Mouse (Mus musculus): ENCODE results near the gene Ttll6. TPM values are rescaled to one million over a fixed set of nuclear protein-coding genes. Genes with fewer than 3 reads are reported as not detected.
A peak's percentile ranks its signal among the peaks of the same experiment; 100 is the strongest.
"Not testable (repeated sequence)": the region's sequence is repeated elsewhere in the genome, so short reads cannot be mapped to it uniquely, and the experiment has no call there.

Ttll6 gene
- not detected in 2 replicates for polyA plus RNA-seq (2015; fragmentation: Nextera tagmentation; extraction: Ambion mirVana)

GRCm38 (mm10) chr11:96133239-96133865 lies at the start of gene Ttll6:
TSS of gene Ttll6 (plus strand) at chr11:96133786.
- peaks cover 72% of the 10 kb centered on the region for H3K27me3 ChIP-seq (replicated peaks)

GRCm38 (mm10) chr11:96087981-96088380 lies 45.6 kb upstream of the Ttll6 start:
- Histone ChIP-seq H3K27ac (replicated peaks) (no peak overlapping the region), H3K4me3 (no peak overlapping the region), H3K4me2 (no peak overlapping the region), H3K27me3 (replicated peaks) (peaks cover 6% of the 10 kb centered on the region; the same call in 1 of the 2 replicates), H3K36me3 (no peaks in the 10 kb centered on the region), H3K9ac (no peak overlapping the region), H3K9me3 (no peaks in the 10 kb centered on the region; the same call in 1 of the 2 replicates), H3K4me1 (peaks cover 10% of the 10 kb centered on the region)
- no peak for ATAC-seq (ENCODE audit: extremely low read depth, insufficient number of reproducible peaks, low FRiP score, low TSS enrichment)
- 84% methylated on average over 6 of the region's 6 CpGs for WGBS

More at GRCm38 (mm10) chr11:96133239-96133865, at the start of gene Ttll6:
- ATAC-seq (ENCODE audit: extremely low read depth, insufficient number of reproducible peaks, low FRiP score, low TSS enrichment), result no peak
- Histone ChIP-seq H3K9ac (no peak within 1 kb of the TSS), H3K4me2 (peak within 1 kb of the TSS; percentile 51), H3K27ac (replicated peaks) (no peak within 1 kb of the TSS), H3K4me3 (0 out of 2 replicates have a peak within 1 kb of the TSS, but pooled peaks have one; percentile 10), H3K36me3 (no peaks in the 10 kb centered on the region), H3K4me1 (no peaks in the 10 kb centered on the region), H3K9me3 (no peaks in the 10 kb centered on the region)
- 22% methylated on average over 16 of the region's 16 CpGs for WGBS

GRCm38 (mm10) chr11:96091073-96091472 lies 42.5 kb upstream of the Ttll6 start:
- 56% methylated on average over 2 of the region's 2 CpGs for WGBS
- Histone ChIP-seq H3K27ac (replicated peaks) (no peak overlapping the region), H3K36me3 (no peaks in the 10 kb centered on the region), H3K4me3 (no peak overlapping the region), H3K4me1 (peaks cover 13% of the 10 kb centered on the region), H3K9me3 (no peaks in the 10 kb centered on the region; the same call in 1 of the 2 replicates), H3K4me2 (no peak overlapping the region), H3K27me3 (replicated peaks) (no peaks in the 10 kb centered on the region; the same call in 1 of the 2 replicates), H3K9ac (no peak overlapping the region)
- no peak for ATAC-seq (ENCODE audit: extremely low read depth, insufficient number of reproducible peaks, low FRiP score, low TSS enrichment)

- H3K9ac ChIP-seq, result no peak overlapping the region
- H3K27me3 ChIP-seq (replicated peaks), result no peaks in the 10 kb centered on the region; the same call in 1 of the 2 replicates
- H3K4me3 ChIP-seq, result no peak overlapping the region
- ATAC-seq (ENCODE audit: extremely low read depth, insufficient number of reproducible peaks, low FRiP score, low TSS enrichment), result no peak
- H3K4me2 ChIP-seq, result peak overlapping the region; percentile 5; the same call in 1 of the 2 replicates
- 18% methylated on average over 7 of the region's 7 CpGs for WGBS
- H3K9me3 ChIP-seq, result no peaks in the 10 kb centered on the region; the same call in 1 of the 2 replicates
- H3K4me1 ChIP-seq, result peaks cover 13% of the 10 kb centered on the region
- H3K36me3 ChIP-seq, result no peaks in the 10 kb centered on the region
- H3K27ac ChIP-seq (replicated peaks), result peak overlapping the region; percentile 67
Measured at GRCm38 (mm10) chr11:96092674-96093291, 40.8 kb upstream of the Ttll6 start.

- 10% methylated on average over 3 of the region's 3 CpGs for WGBS
Measured at GRCm38 (mm10) chr11:96093361-96093760, 40.2 kb upstream of the Ttll6 start.

GRCm38 (mm10) chr11:96108376-96108775 lies 25.2 kb upstream of the Ttll6 start:
- Histone ChIP-seq H3K9me3 (no peaks in the 10 kb centered on the region), H3K36me3 (no peaks in the 10 kb centered on the region), H3K27me3 (replicated peaks) (peaks cover 9% of the 10 kb centered on the region; the same call in 1 of the 2 replicates), H3K4me2 (no peak overlapping the region), H3K27ac (replicated peaks) (no peak overlapping the region), H3K9ac (no peak overlapping the region), H3K4me3 (no peak overlapping the region), H3K4me1 (no peaks in the 10 kb centered on the region)
- ATAC-seq (ENCODE audit: extremely low read depth, insufficient number of reproducible peaks, low FRiP score, low TSS enrichment), result no peak
- 71% methylated on average over 1 of the region's 1 CpGs for WGBS

More at GRCm38 (mm10) chr11:96093361-96093760, 40.2 kb upstream of the Ttll6 start:
- H3K27ac ChIP-seq (replicated peaks), result peak overlapping the region; percentile 67
- 0 out of 2 replicates have a peak overlapping the region, but pooled peaks have one; percentile 5 for H3K4me2 ChIP-seq
- no peaks in the 10 kb centered on the region for H3K9me3 ChIP-seq
- no peak overlapping the region for H3K9ac ChIP-seq
- ATAC-seq (ENCODE audit: extremely low read depth, insufficient number of reproducible peaks, low FRiP score, low TSS enrichment), result no peak
- H3K36me3 ChIP-seq, result no peaks in the 10 kb centered on the region
- no peak overlapping the region for H3K4me3 ChIP-seq
- H3K27me3 ChIP-seq (replicated peaks), result no peaks in the 10 kb centered on the region; the same call in 1 of the 2 replicates
- H3K4me1 ChIP-seq, result peaks cover 13% of the 10 kb centered on the region

GRCm38 (mm10) chr11:96110950-96111349 lies 22.6 kb upstream of the Ttll6 start:
- 43% methylated on average over 2 of the region's 2 CpGs for WGBS
- H3K36me3 ChIP-seq; ATAC-seq (ENCODE audit: extremely low read depth, insufficient number of reproducible peaks, low FRiP score, low TSS enrichment); H3K4me2 ChIP-seq; H3K4me3 ChIP-seq; H3K27ac ChIP-seq (replicated peaks); H3K4me1 ChIP-seq; H3K9ac ChIP-seq; H3K9me3 ChIP-seq: not testable (repeated sequence)
- H3K27me3 ChIP-seq (replicated peaks), result peaks cover 17% of the 10 kb centered on the region; the same call in 1 of the 2 replicates

- H3K4me3 ChIP-seq, result no peak within 1 kb of the TSS
- 27% methylated on average over 14 of the region's 14 CpGs for WGBS
- peaks cover 17% of the 10 kb centered on the region; the same call in 1 of the 2 replicates for H3K27me3 ChIP-seq (replicated peaks)
- H3K9ac ChIP-seq, result no peak within 1 kb of the TSS
- ATAC-seq (ENCODE audit: extremely low read depth, insufficient number of reproducible peaks, low FRiP score, low TSS enrichment), result no peak
- no peaks in the 10 kb centered on the region for H3K36me3 ChIP-seq
- H3K4me1 ChIP-seq, result no peaks in the 10 kb centered on the region
- H3K4me2 ChIP-seq, result no peak within 1 kb of the TSS
- H3K27ac ChIP-seq (replicated peaks), result no peak within 1 kb of the TSS
- H3K9me3 ChIP-seq, result no peaks in the 10 kb centered on the region
Measured at GRCm38 (mm10) chr11:96111751-96112150, 21.8 kb upstream of the Ttll6 start, which contains the start of gene Calcoco2. TSS of gene Calcoco2 (minus strand) at chr11:96111964.

GRCm38 (mm10) chr11:96114077-96114476 lies 19.5 kb upstream of the Ttll6 start:
- no peak overlapping the region for H3K27ac ChIP-seq (replicated peaks)
- no peaks in the 10 kb centered on the region for H3K9me3 ChIP-seq
- H3K4me3 ChIP-seq, result no peak overlapping the region
- no peak overlapping the region for H3K4me2 ChIP-seq
- H3K9ac ChIP-seq, result no peak overlapping the region
- H3K27me3 ChIP-seq (replicated peaks), result peaks cover 17% of the 10 kb centered on the region; the same call in 1 of the 2 replicates
- H3K36me3 ChIP-seq, result no peaks in the 10 kb centered on the region
- WGBS, result 71% methylated on average over 2 of the region's 2 CpGs
- ATAC-seq (ENCODE audit: extremely low read depth, insufficient number of reproducible peaks, low FRiP score, low TSS enrichment), result no peak
- no peaks in the 10 kb centered on the region for H3K4me1 ChIP-seq

GRCm38 (mm10) chr11:96115416-96115815 lies 18.2 kb upstream of the Ttll6 start:
- H3K4me1 ChIP-seq, result no peaks in the 10 kb centered on the region
- H3K27me3 ChIP-seq (replicated peaks), result peaks cover 22% of the 10 kb centered on the region
- H3K9ac ChIP-seq, result no peak overlapping the region
- WGBS, result 86% methylated on average over 6 of the region's 6 CpGs
- H3K27ac ChIP-seq (replicated peaks), result no peak overlapping the region
- H3K4me3 ChIP-seq, result no peak overlapping the region
- H3K9me3 ChIP-seq, result no peaks in the 10 kb centered on the region
- H3K4me2 ChIP-seq, result no peak overlapping the region
- no peak for ATAC-seq (ENCODE audit: extremely low read depth, insufficient number of reproducible peaks, low FRiP score, low TSS enrichment)
- H3K36me3 ChIP-seq, result no peaks in the 10 kb centered on the region

- Histone ChIP-seq H3K4me2 (no peak overlapping the region), H3K4me3 (no peak overlapping the region), H3K36me3 (no peaks in the 10 kb centered on the region), H3K27me3 (replicated peaks) (peaks cover 27% of the 10 kb centered on the region), H3K9me3 (no peaks in the 10 kb centered on the region), H3K9ac (no peak overlapping the region), H3K4me1 (no peaks in the 10 kb centered on the region), H3K27ac (replicated peaks) (no peak overlapping the region)
- WGBS, result 81% methylated on average over 3 of the region's 3 CpGs
- no peak for ATAC-seq (ENCODE audit: extremely low read depth, insufficient number of reproducible peaks, low FRiP score, low TSS enrichment)
Measured at GRCm38 (mm10) chr11:96116116-96116515, 17.5 kb upstream of the Ttll6 start.

All from heart, embryonic 13.5 days (tissue).